Mouse (Mus musculus) megakaryocyte, embryonic 14.5 days (primary cell): ENCODE results near the gene Rasgrf2.

Experiments
- FLI1 ChIP-seq: IDR thresholded peaks from 2 replicates; pipeline ENCODE4 v1.6.1; 2012; ENCODE audit warnings: low read length, inconsistent platforms, mixed read lengths
- GATA1 ChIP-seq: IDR thresholded peaks from 3 replicates; pipeline ENCODE4 v1.6.1; 2012; ENCODE audit warnings: mixed read lengths, low read length, inconsistent platforms, borderline replicate concordance

DNA sequence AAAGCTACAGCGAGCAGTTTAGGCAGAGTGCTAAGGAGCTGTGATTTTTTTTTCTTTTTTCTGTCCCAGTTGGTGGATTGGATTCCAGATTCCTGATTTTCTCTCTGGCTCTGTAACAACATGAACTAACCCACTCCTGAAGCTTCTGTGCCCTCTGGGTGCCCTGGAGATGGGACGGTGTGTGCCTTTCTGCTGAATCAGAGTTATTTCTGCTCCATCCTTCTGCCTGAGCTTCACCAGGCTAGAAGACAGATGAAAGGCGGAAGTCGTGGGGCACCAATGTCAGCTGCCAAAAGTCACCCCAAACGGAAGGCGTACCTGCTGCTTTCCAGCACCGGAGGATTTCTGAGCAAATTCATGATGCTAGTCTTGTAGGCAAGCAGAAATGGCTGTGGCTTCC, 256.9 kb downstream of the Rasgrf2 start:
- TF ChIP-seq FLI1 (no peak), GATA1 (no peak)
